Comparison of ENCODE assay signal across 14 mouse cellular contexts in the genomic region with DNA sequence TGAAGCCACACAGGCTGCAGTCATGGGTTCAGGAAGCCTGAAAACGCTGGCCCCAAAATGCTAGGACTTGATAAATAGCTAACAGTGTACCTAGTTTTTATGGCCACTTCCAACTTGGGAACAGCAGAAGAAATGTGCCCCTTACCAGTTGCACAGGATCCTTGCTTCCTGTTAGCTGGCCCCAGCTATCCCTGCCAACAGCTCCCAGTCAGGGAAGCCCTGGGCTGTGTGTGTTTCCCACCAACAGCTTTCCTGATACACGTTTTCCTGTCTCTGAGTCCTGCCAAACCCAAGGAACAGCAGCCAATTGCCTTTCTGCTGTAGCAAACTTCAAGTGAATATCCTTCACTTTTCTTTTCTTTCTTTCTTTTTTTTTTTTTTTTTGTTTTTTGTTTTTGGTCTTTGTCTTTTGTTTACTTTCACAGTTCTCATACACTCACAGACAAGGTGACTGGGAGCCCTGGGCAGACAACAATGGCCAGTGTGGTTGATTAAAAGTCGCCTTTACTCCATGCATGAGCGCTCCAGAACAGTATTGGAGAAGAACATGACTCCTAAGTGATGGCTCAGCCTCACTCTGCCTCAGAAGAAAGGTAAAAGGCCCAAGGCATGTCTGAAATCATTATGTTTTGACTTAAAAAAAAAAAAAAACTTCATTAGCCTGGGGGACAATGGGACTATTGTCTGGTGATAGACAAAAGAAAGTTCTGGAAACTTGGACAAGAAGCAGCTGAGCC.
DNase-seq lines count a peak whose midpoint lies in the region; ATAC-seq and TF ChIP-seq lines count a peak whose summit lies in the region.
"Had no signal": no experiment of that assay in that cellular context is flagged by ENCODE, and none has a peak within 500 bp of the region (broad histone marks: within the 10 kb centered on the region; RNA-seq: fewer than 3 reads in every experiment).

No protein-coding gene starts in this region.

- no peak overlapping the region for H3K9ac ChIP-seq in liver, adult 2 months (ENCODE audit: low read depth, low read length)
- no peak overlapping the region for H3K9ac ChIP-seq in liver, embryonic 11.5 days (ENCODE audit: low read depth, low read length)
- H3K9ac ChIP-seq in forebrain, embryonic 15.5 days (replicated peaks), result no peak overlapping the region
- no peak overlapping the region for H3K9ac ChIP-seq in midbrain, embryonic 13.5 days (replicated peaks)

- H3K27me3 ChIP-seq in liver, adult 2 months (ENCODE audit: control insufficient read depth, insufficient read depth, low read length), result no peaks in the 10 kb centered on the region
- H3K27me3 ChIP-seq in liver, embryonic 11.5 days (replicated peaks; ENCODE audit: control insufficient read depth, insufficient read depth, low read length), result no peaks in the 10 kb centered on the region
- H3K27me3 ChIP-seq in forebrain, embryonic 15.5 days, result no peaks in the 10 kb centered on the region
- H3K27me3 ChIP-seq in midbrain, embryonic 13.5 days, result no peaks in the 10 kb centered on the region

- H3K4me2 ChIP-seq in liver, embryonic 11.5 days, result no peak overlapping the region
- H3K4me2 ChIP-seq in forebrain, embryonic 15.5 days (replicated peaks), result peak overlapping the region; percentile 41; the same call in 1 of the 2 replicates
- no peak overlapping the region for H3K4me2 ChIP-seq in midbrain, embryonic 13.5 days (replicated peaks)

- no peak overlapping the region for H3K27ac ChIP-seq in liver, adult 2 months (replicated peaks; ENCODE audit: insufficient read depth, low read depth, low read length)
- H3K27ac ChIP-seq in liver, embryonic 11.5 days (ENCODE audit: low read depth, low read length), result no peak overlapping the region
- H3K27ac ChIP-seq in forebrain, embryonic 15.5 days (replicated peaks), result peak overlapping the region; percentile 78
- peak overlapping the region; percentile 17; the same call in 1 of the 2 replicates for H3K27ac ChIP-seq in midbrain, embryonic 13.5 days
- H3K27ac ChIP-seq: left cerebral cortex, adult 2 months had no signal

- no peak overlapping the region for H3K4me3 ChIP-seq in liver, adult 2 months (ENCODE audit: insufficient read depth, low read depth, low read length)
- no peak overlapping the region for H3K4me3 ChIP-seq in liver, embryonic 11.5 days (ENCODE audit: low read depth, low read length)
- H3K4me3 ChIP-seq in forebrain, embryonic 15.5 days, result no peak overlapping the region
- no peak overlapping the region for H3K4me3 ChIP-seq in midbrain, embryonic 13.5 days (replicated peaks)
- H3K4me3 ChIP-seq: left cerebral cortex, adult 2 months; myocyte had no signal

- no peaks in the 10 kb centered on the region for H3K36me3 ChIP-seq in liver, adult 2 months (ENCODE audit: control insufficient read depth, insufficient read depth, low read length)
- no peaks in the 10 kb centered on the region for H3K36me3 ChIP-seq in liver, embryonic 11.5 days (ENCODE audit: control insufficient read depth, insufficient read depth, low read length)
- H3K36me3 ChIP-seq in forebrain, embryonic 15.5 days, result no peaks in the 10 kb centered on the region
- H3K36me3 ChIP-seq in midbrain, embryonic 13.5 days, result no peaks in the 10 kb centered on the region

- TF ChIP-seq POLR2A in liver, adult 2 months (IDR thresholded peaks at IDR 0.05; ENCODE audit: extremely low read depth, insufficient read depth, low read length), result no peak

- no peak for TF ChIP-seq CTCF in liver, adult 2 months (IDR thresholded peaks at IDR 0.05; ENCODE audit: low read depth, low read length)

- DNase-seq in embryo, embryonic 10.5 days (ENCODE audit: low spot score), result peak; percentile 42
- no peak for DNase-seq in embryo, embryonic 9.5 days (ENCODE audit: extremely low spot score)
- peak; percentile 7 for DNase-seq in liver, adult 2 months (ENCODE audit: extremely low read depth, low read depth, low spot score)
- no peak for DNase-seq in liver, embryonic 11.5 days (ENCODE audit: low spot score)
- DNase-seq in ovary, postnatal 14 days (ENCODE audit: low spot score), result no peak
- DNase-seq in neural tube, embryonic 10.5 days (ENCODE audit: extremely low spot score, low spot score), result no peak
- DNase-seq: adrenal gland, postnatal 10 days; gastrocnemius, postnatal 36 days; kidney, adult 11 months; lung, adult 2 months had no signal

- no peaks in the 10 kb centered on the region for H3K79me2 ChIP-seq in liver, adult 2 months (ENCODE audit: control insufficient read depth, insufficient read depth, low read length)

- peaks cover 5% of the 10 kb centered on the region for H3K4me1 ChIP-seq in liver, adult 2 months (ENCODE audit: control insufficient read depth, insufficient read depth, low read length)
- H3K4me1 ChIP-seq in liver, embryonic 11.5 days (replicated peaks; ENCODE audit: control insufficient read depth, insufficient read depth, low read length), result peaks cover 2% of the 10 kb centered on the region; the same call in 1 of the 2 replicates
- H3K4me1 ChIP-seq in forebrain, embryonic 15.5 days, result peaks cover 31% of the 10 kb centered on the region
- H3K4me1 ChIP-seq in midbrain, embryonic 13.5 days (replicated peaks), result peaks cover 28% of the 10 kb centered on the region

- H3K9me3 ChIP-seq in liver, embryonic 11.5 days (ENCODE audit: control insufficient read depth, low read length), result no peaks in the 10 kb centered on the region
- no peaks in the 10 kb centered on the region for H3K9me3 ChIP-seq in forebrain, embryonic 15.5 days
- no peaks in the 10 kb centered on the region for H3K9me3 ChIP-seq in midbrain, embryonic 13.5 days

- 75% methylated on average over 4 of the region's 4 CpGs for WGBS in liver, adult 2 months
- WGBS in liver, embryonic 11.5 days, result 54% methylated on average over 4 of the region's 4 CpGs
- 21% methylated on average over 4 of the region's 4 CpGs for WGBS in forebrain, embryonic 15.5 days
- 42% methylated on average over 4 of the region's 4 CpGs for WGBS in midbrain, embryonic 13.5 days

- no peak for ATAC-seq in liver, embryonic 11.5 days (replicated peaks; ENCODE audit: low FRiP score)
- ATAC-seq in forebrain, embryonic 15.5 days (replicated peaks), result no peak
- no peak for ATAC-seq in midbrain, embryonic 13.5 days

Comparison
In these comparisons a context has a peak if more than half of its experiments do, and no peak if none do; other contexts are left out.
1. DNase-seq: peak in embryo, embryonic 10.5 days (single experiment) and liver, adult 2 months (single experiment); none in embryo, embryonic 9.5 days (single experiment), liver, embryonic 11.5 days (single experiment), ovary, postnatal 14 days (single experiment) and neural tube, embryonic 10.5 days (single experiment).
2. H3K27ac ChIP-seq: peak in forebrain, embryonic 15.5 days (single experiment) and midbrain, embryonic 13.5 days (single experiment); none in liver, adult 2 months (single experiment) and liver, embryonic 11.5 days (single experiment).